Mouse (Mus musculus): ENCODE results near the gene Zbtb7b. TPM values are rescaled to one million over a fixed set of nuclear protein-coding genes. Genes with fewer than 3 reads are reported as not detected.
"Not testable (repeated sequence)": the region's sequence is repeated elsewhere in the genome, so short reads cannot be mapped to it uniquely, and the experiment has no call there.

The Zbtb7b gene
- 76.2 and 120 TPM in 2 replicates for polyA plus RNA-seq (2012; ENCODE audit: insufficient read depth, low replicate concordance)

- Histone ChIP-seq H3K27me3 (replicated peaks) (no peaks in the 10 kb centered on the region), H3K4me1 (peaks cover 48% of the 10 kb centered on the region), H3K9me3 (no peaks in the 10 kb centered on the region), H3K4me3 (replicated peaks) (peak within 1 kb of the TSS; percentile 97), H3K36me3 (replicated peaks; ENCODE audit: low read length) (peaks cover 21% of the 10 kb centered on the region)
- no peak for TF ChIP-seq FLI1 (IDR thresholded peaks at IDR 0.05; ENCODE audit: low read length)
- TF ChIP-seq GATA1 (IDR thresholded peaks at IDR 0.05; ENCODE audit: borderline replicate concordance, low read length), result no peak
Observed at GRCm38 (mm10) chr3:89394006-89394893, at the start of gene Zbtb7b. Gene Zbtb7b, minus strand, starts transcription at chr3:89394776.

GRCm38 (mm10) chr3:89440691-89441090, 46.1 kb upstream of the Zbtb7b start:
- TF ChIP-seq GATA1 (IDR thresholded peaks at IDR 0.05; ENCODE audit: borderline replicate concordance, low read length), result no peak
- no peak for TF ChIP-seq FLI1 (IDR thresholded peaks at IDR 0.05; ENCODE audit: low read length)
- Histone ChIP-seq H3K27me3 (replicated peaks) (no peaks in the 10 kb centered on the region), H3K36me3 (replicated peaks; ENCODE audit: low read length) (peaks cover 63% of the 10 kb centered on the region), H3K4me3 (replicated peaks) (no peak overlapping the region), H3K9me3 (no peaks in the 10 kb centered on the region), H3K4me1 (peaks cover 45% of the 10 kb centered on the region)

GRCm38 (mm10) chr3:89437269-89437668, 42.7 kb upstream of the Zbtb7b start:
- peaks cover 58% of the 10 kb centered on the region for H3K36me3 ChIP-seq (replicated peaks; ENCODE audit: low read length)
- TF ChIP-seq FLI1 (IDR thresholded peaks at IDR 0.05; ENCODE audit: low read length), result no peak
- TF ChIP-seq GATA1 (IDR thresholded peaks at IDR 0.05; ENCODE audit: borderline replicate concordance, low read length), result no peak
- H3K9me3 ChIP-seq, result no peaks in the 10 kb centered on the region

GRCm38 (mm10) chr3:89436176-89437113, 41.9 kb upstream of the Zbtb7b start, which contains the start of gene Pbxip1:
Gene Pbxip1, plus strand, starts transcription at chr3:89436706.
- Histone ChIP-seq H3K4me3 (replicated peaks) (peak within 1 kb of the TSS; percentile 93), H3K4me1 (peaks cover 63% of the 10 kb centered on the region), H3K36me3 (replicated peaks; ENCODE audit: low read length) (peaks cover 56% of the 10 kb centered on the region), H3K9me3 (no peaks in the 10 kb centered on the region), H3K27me3 (replicated peaks) (no peaks in the 10 kb centered on the region)
- TF ChIP-seq GATA1 (IDR thresholded peaks at IDR 0.05; ENCODE audit: borderline replicate concordance, low read length), result no peak
- no peak for TF ChIP-seq FLI1 (IDR thresholded peaks at IDR 0.05; ENCODE audit: low read length)

More at GRCm38 (mm10) chr3:89437269-89437668, 42.7 kb upstream of the Zbtb7b start:
- no peaks in the 10 kb centered on the region for H3K27me3 ChIP-seq (replicated peaks)
- H3K4me3 ChIP-seq (replicated peaks), result peak overlapping the region; percentile 93
- peaks cover 58% of the 10 kb centered on the region for H3K4me1 ChIP-seq

GRCm38 (mm10) chr3:89435041-89435440, 40.5 kb upstream of the Zbtb7b start:
- no peaks in the 10 kb centered on the region for H3K9me3 ChIP-seq
- peaks cover 44% of the 10 kb centered on the region for H3K36me3 ChIP-seq (replicated peaks; ENCODE audit: low read length)
- H3K4me1 ChIP-seq, result peaks cover 66% of the 10 kb centered on the region
- TF ChIP-seq GATA1 (IDR thresholded peaks at IDR 0.05; ENCODE audit: borderline replicate concordance, low read length) (no peak), FLI1 (IDR thresholded peaks at IDR 0.05; ENCODE audit: low read length) (no peak)
- no peaks in the 10 kb centered on the region for H3K27me3 ChIP-seq (replicated peaks)
- no peak overlapping the region for H3K4me3 ChIP-seq (replicated peaks)

GRCm38 (mm10) chr3:89434532-89434931, 40.0 kb upstream of the Zbtb7b start:
- Histone ChIP-seq H3K4me1 (peaks cover 65% of the 10 kb centered on the region), H3K36me3 (replicated peaks; ENCODE audit: low read length) (peaks cover 39% of the 10 kb centered on the region), H3K9me3 (no peaks in the 10 kb centered on the region), H3K4me3 (replicated peaks) (no peak overlapping the region), H3K27me3 (replicated peaks) (no peaks in the 10 kb centered on the region)
- TF ChIP-seq GATA1 (IDR thresholded peaks at IDR 0.05; ENCODE audit: borderline replicate concordance, low read length) (no peak), FLI1 (IDR thresholded peaks at IDR 0.05; ENCODE audit: low read length) (no peak)

- Histone ChIP-seq H3K4me3 (replicated peaks) (no peak overlapping the region), H3K27me3 (replicated peaks) (no peaks in the 10 kb centered on the region), H3K4me1 (peaks cover 50% of the 10 kb centered on the region), H3K9me3 (no peaks in the 10 kb centered on the region), H3K36me3 (replicated peaks; ENCODE audit: low read length) (peaks cover 46% of the 10 kb centered on the region)
- TF ChIP-seq GATA1 (IDR thresholded peaks at IDR 0.05; ENCODE audit: borderline replicate concordance, low read length) (no peak), FLI1 (IDR thresholded peaks at IDR 0.05; ENCODE audit: low read length) (no peak)
Observed at GRCm38 (mm10) chr3:89432606-89433005, 38.0 kb upstream of the Zbtb7b start.

- no peaks in the 10 kb centered on the region for H3K9me3 ChIP-seq
- no peaks in the 10 kb centered on the region for H3K27me3 ChIP-seq (replicated peaks)
- TF ChIP-seq GATA1 (IDR thresholded peaks at IDR 0.05; ENCODE audit: borderline replicate concordance, low read length) (no peak), FLI1 (IDR thresholded peaks at IDR 0.05; ENCODE audit: low read length) (no peak)
- H3K36me3 ChIP-seq (replicated peaks; ENCODE audit: low read length), result peaks cover 67% of the 10 kb centered on the region
- H3K4me3 ChIP-seq (replicated peaks), result peak within 1 kb of the TSS; percentile 99
- peaks cover 36% of the 10 kb centered on the region for H3K4me1 ChIP-seq
Observed at GRCm38 (mm10) chr3:89430171-89431159, 35.9 kb upstream of the Zbtb7b start, which contains the start of gene Pygo2. Gene Pygo2, plus strand, starts transcription at chr3:89430214.

GRCm38 (mm10) chr3:89429021-89429420, 34.4 kb upstream of the Zbtb7b start:
- not testable (repeated sequence) for H3K27me3 ChIP-seq (replicated peaks); H3K9me3 ChIP-seq; H3K4me3 ChIP-seq (replicated peaks)
- H3K4me1 ChIP-seq, result peaks cover 37% of the 10 kb centered on the region
- peaks cover 70% of the 10 kb centered on the region for H3K36me3 ChIP-seq (replicated peaks; ENCODE audit: low read length)
